Mouse (Mus musculus): ENCODE data around the gene Gtf3c5.

DNA sequence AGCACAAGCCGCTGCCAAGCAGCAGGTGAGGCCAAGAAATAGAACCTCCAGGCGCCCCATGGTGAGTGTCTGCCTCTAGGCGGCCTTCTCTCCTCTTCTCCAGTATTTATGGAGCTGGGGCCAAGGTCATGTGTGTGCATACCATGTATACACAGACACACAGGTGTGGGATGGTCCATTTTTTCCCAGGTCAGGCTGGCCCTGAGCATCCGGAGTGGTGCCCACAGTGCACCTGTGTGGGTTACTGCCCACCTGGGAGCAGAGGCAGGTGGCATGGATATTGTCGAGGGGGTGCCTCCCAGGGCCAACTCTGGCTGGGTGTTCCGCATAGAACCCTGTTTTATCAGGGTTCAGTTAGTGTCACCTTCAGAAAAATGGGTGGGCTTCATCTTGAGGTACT is 20.2 kb downstream of the Gtf3c5 start, which contains the start of gene Cel:
- TF ChIP-seq TAL1 (IDR thresholded peaks at IDR 0.05; ENCODE audit: low read length) (no peak), GATA1 (IDR thresholded peaks at IDR 0.05; ENCODE audit: low read length) (no peak)
